Mouse (Mus musculus): ENCODE measurements at regions not wholly inside any gene's neighbourhood (a gene's known extent, or its start where the extent isn't known, plus 50 kb on each side); places are given as distances from the start of the nearest gene placed in this dataset.

DNA sequence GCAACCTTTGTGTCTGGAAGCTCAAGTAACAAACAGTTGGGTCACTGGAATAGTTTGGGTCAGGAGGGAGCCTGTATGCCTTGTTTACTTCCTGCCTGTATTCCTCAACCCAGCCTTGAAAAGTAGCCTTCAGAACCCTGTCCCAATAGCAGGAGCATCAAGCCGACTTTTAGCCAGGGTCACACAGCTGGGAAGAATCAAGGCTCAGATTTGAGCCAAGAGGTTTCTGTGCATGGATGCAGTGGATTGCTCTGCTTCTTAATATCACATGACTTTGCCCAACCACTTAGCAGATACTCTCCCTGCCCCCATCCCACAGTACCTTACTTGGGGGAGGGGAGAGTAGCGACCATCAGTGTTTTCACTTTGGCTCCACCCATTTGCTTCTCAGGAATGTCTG lies 210.2 kb upstream of the N4bp1 start:
- H3K36me3 ChIP-seq = no peaks in the 10 kb centered on the region
- no peaks in the 10 kb centered on the region for H3K4me1 ChIP-seq (replicated peaks)
- WGBS = 52% methylated on average over 2 of the region's 2 CpGs
- no peaks in the 10 kb centered on the region for H3K27me3 ChIP-seq
- no peak overlapping the region for H3K4me2 ChIP-seq
- no peak overlapping the region for H3K4me3 ChIP-seq
- no peaks in the 10 kb centered on the region for H3K9me3 ChIP-seq (replicated peaks)
- H3K27ac ChIP-seq = no peak overlapping the region
- no peak overlapping the region for H3K9ac ChIP-seq
- ATAC-seq (replicated peaks; ENCODE audit: insufficient number of reproducible peaks, insufficient read depth, low FRiP score, low read depth) = no peak

DNA sequence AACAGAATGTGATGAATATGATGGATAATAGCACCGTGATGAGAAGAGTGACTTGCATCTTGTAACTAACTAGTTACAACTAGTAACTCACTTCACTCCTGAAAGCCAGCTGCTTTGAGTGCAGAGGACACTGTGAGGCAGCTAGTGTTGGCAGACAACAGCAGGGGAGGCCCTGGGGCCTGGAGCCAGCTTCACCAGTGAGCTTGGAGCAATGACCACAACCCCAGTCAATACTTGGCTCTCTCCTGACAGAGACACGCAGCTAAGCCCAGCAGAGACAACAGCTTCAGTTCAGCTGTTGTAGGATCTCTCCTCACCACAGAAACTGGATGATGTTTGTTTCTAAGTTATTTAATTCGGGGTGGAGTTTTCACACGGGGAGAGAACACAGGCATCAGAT lies 209.6 kb upstream of the N4bp1 start:
- no peaks in the 10 kb centered on the region for H3K36me3 ChIP-seq
- no peak for ATAC-seq (replicated peaks; ENCODE audit: insufficient number of reproducible peaks, insufficient read depth, low FRiP score, low read depth)
- H3K9ac ChIP-seq = no peak overlapping the region
- no peaks in the 10 kb centered on the region for H3K4me1 ChIP-seq (replicated peaks)
- no peak overlapping the region for H3K27ac ChIP-seq
- 70% methylated on average over 4 of the region's 4 CpGs for WGBS
- no peaks in the 10 kb centered on the region for H3K27me3 ChIP-seq
- H3K4me3 ChIP-seq = no peak overlapping the region
- H3K9me3 ChIP-seq (replicated peaks) = no peaks in the 10 kb centered on the region
- no peak overlapping the region for H3K4me2 ChIP-seq

DNA sequence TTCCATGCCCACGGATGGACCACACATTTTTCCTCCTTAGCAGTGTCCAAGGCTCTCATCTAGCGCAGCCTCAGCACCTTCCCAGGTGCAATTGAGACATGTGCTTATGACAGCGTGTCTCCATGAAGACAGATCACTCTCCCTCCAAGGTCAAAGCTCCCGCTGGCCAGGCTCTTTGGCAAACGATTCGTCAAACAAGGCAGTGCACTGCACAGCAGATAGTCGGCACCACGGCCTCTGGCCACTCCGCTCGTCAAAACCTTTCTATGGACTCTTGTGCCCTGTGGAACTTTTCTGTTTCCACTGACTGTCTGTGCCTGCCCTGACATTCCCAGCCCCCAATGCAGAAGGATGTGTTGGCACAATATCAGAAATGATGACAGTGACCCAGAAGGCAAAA lies 208.7 kb upstream of the N4bp1 start:
- Histone ChIP-seq H3K4me2 (no peak overlapping the region), H3K27ac (no peak overlapping the region), H3K27me3 (no peaks in the 10 kb centered on the region), H3K36me3 (no peaks in the 10 kb centered on the region), H3K4me1 (replicated peaks) (no peaks in the 10 kb centered on the region), H3K9me3 (replicated peaks) (no peaks in the 10 kb centered on the region), H3K4me3 (no peak overlapping the region), H3K9ac (no peak overlapping the region)
- 56% methylated on average over 10 of the region's 10 CpGs for WGBS
- no peak for ATAC-seq (replicated peaks; ENCODE audit: insufficient number of reproducible peaks, insufficient read depth, low FRiP score, low read depth)

DNA sequence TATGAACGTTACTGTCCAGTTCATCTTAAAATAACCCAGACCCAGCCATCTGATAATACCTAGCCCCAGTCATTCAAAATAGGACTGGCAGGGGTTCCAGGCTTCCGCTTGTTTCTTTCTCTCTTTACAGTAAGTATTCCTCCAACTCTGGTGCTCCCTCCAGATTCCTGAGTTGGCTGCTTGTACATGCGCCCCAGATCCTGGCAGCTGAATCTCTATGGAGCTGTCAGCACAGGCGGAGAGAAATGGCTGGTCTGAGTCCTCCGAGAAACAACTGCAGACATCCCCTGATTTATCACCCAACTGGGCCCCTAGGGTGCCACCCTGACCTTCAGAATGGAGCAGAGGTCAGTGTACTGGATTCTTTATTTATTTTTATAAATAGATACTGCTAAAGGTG lies 208.0 kb upstream of the N4bp1 start:
- Histone ChIP-seq H3K27ac (no peak overlapping the region), H3K9me3 (replicated peaks) (no peaks in the 10 kb centered on the region), H3K36me3 (no peaks in the 10 kb centered on the region), H3K9ac (no peak overlapping the region), H3K4me1 (replicated peaks) (no peaks in the 10 kb centered on the region), H3K4me3 (no peak overlapping the region), H3K4me2 (no peak overlapping the region), H3K27me3 (no peaks in the 10 kb centered on the region)
- ATAC-seq (replicated peaks; ENCODE audit: insufficient number of reproducible peaks, insufficient read depth, low FRiP score, low read depth) = no peak
- 41% methylated on average over 5 of the region's 5 CpGs for WGBS

DNA sequence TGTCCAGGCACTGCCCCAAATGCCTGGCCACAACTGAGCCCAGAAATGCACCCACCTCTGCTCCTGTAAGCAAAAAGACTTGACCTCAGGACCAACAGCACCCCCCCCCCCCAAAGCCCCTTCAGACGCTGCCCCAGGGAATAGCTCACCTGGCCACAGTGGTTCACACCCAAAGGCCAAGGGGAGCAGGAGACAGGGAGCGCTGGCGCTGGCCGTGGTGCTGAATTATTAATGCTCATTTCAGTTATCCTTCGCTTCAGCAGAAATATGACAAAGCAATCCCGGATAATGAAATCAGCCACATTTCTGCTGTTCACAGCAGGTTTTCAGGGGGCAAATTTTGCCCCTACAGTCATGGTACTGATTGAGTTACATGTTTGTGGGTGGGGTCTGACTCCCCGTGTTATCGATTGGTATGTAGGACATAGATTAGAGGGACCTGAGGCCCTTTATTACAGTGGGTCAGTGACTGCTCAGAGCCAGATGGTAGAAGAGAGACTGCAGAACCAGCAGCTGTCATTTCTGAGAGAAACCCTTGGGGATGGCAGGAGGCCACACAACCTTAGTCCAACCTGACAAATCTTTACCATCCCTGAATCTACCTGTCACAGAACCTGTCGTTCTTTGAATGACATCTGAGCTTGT lies 202.5 kb upstream of the N4bp1 start:
- Histone ChIP-seq H3K4me2 (no peak overlapping the region), H3K9me3 (replicated peaks) (no peaks in the 10 kb centered on the region), H3K4me1 (replicated peaks) (no peaks in the 10 kb centered on the region), H3K27ac (no peak overlapping the region), H3K36me3 (no peaks in the 10 kb centered on the region), H3K9ac (no peak overlapping the region), H3K27me3 (no peaks in the 10 kb centered on the region), H3K4me3 (no peak overlapping the region)
- no peak for ATAC-seq (replicated peaks; ENCODE audit: insufficient number of reproducible peaks, insufficient read depth, low FRiP score, low read depth)
- WGBS = 42% methylated on average over 9 of the region's 9 CpGs

DNA sequence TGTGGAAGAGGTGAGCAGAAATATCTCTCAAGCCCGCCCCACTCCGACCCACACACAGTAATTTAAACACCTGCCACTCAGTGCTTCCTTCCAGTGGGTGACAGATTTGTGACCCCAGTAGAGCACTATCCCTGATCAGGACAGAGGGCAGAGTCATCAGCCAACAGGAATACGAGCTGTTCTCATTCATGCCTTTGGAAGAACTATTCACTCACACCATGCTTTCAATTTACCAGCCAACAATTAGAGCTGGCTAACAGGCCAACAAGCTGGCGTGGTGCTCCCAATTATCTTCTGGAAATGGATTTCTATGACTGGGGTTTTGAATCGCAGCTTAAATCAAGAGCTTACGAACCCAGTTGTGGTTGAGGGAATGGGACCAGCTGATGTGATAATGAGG lies 193.2 kb upstream of the N4bp1 start:
- 66% methylated on average over 6 of the region's 6 CpGs for WGBS
- H3K27ac ChIP-seq = no peak overlapping the region
- H3K27me3 ChIP-seq = no peaks in the 10 kb centered on the region
- no peak overlapping the region for H3K4me3 ChIP-seq
- no peaks in the 10 kb centered on the region for H3K4me1 ChIP-seq (replicated peaks)
- no peak overlapping the region for H3K9ac ChIP-seq
- no peaks in the 10 kb centered on the region for H3K36me3 ChIP-seq
- no peaks in the 10 kb centered on the region for H3K9me3 ChIP-seq (replicated peaks)
- no peak for ATAC-seq (replicated peaks; ENCODE audit: insufficient number of reproducible peaks, insufficient read depth, low FRiP score, low read depth)
- H3K4me2 ChIP-seq = no peak overlapping the region

DNA sequence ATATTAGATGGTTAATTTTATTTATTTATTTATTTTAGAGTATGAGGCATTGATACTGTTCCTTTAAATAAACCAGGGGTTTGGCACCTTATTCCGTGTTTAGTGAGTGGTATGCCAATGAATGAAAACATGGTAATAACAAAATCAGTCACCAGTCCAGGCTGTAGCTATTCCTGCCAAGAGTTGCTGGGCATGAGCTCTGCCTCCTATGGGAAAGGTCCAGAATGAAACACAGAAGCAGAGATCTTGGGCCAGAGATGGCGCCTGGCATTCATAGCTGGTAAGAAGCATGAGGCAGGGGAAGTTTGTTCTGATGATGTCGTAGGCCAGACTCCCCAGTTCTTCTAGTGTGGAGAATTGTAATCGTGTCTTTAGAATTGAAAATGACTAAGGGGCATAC lies 190.9 kb upstream of the N4bp1 start:
- 80% methylated on average over 4 of the region's 4 CpGs for WGBS
- no peaks in the 10 kb centered on the region for H3K27me3 ChIP-seq
- H3K4me3 ChIP-seq = no peak overlapping the region
- H3K27ac ChIP-seq = no peak overlapping the region
- H3K4me1 ChIP-seq (replicated peaks) = no peaks in the 10 kb centered on the region
- H3K4me2 ChIP-seq = no peak overlapping the region
- no peaks in the 10 kb centered on the region for H3K9me3 ChIP-seq (replicated peaks)
- no peak overlapping the region for H3K9ac ChIP-seq
- no peak for ATAC-seq (replicated peaks; ENCODE audit: insufficient number of reproducible peaks, insufficient read depth, low FRiP score, low read depth)
- no peaks in the 10 kb centered on the region for H3K36me3 ChIP-seq

DNA sequence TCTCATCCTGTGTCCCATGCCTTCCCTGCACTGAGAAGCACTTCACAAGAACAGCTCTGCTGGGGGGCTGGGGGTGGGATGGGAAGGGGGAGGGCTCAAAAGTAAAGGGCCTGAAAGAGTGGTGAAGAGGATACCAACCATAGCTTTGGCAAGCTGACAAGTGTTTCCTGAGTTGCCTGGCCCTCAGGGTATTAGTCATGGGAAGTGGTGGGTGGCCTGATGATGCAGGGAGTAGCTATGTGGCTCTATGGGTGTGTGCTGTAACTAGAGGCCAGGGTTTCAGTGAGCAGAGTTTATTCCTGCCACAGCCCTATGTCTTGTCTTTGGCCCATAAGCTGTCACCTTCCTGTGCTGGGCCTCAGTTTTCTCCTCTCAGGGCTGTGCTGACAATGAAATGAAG lies 186.2 kb upstream of the N4bp1 start:
- Histone ChIP-seq H3K9ac (no peak overlapping the region), H3K4me1 (replicated peaks) (no peaks in the 10 kb centered on the region), H3K27ac (no peak overlapping the region), H3K27me3 (no peaks in the 10 kb centered on the region), H3K4me3 (no peak overlapping the region), H3K9me3 (replicated peaks) (no peaks in the 10 kb centered on the region), H3K4me2 (no peak overlapping the region), H3K36me3 (no peaks in the 10 kb centered on the region)
- ATAC-seq (replicated peaks; ENCODE audit: insufficient number of reproducible peaks, insufficient read depth, low FRiP score, low read depth) = no peak

DNA sequence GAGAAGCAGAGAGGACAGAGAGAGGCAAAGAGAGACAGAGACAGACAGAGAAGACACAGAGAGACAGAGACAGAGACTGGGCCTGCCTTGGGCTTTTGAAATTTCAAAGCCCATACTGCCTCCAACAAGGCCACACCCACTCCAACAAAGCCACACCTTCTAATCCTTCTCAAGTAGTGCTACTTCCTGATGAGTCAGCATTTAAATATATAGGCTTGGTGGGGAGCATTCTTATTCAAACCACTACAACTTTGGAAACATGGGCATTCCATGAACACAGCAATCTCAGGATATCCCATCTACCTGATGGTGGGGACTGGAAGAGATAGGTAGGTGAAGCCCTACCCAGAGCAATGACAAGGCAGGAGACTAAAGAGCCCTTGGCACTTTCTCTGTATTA lies 182.0 kb upstream of the N4bp1 start:
- no peak for ATAC-seq (replicated peaks; ENCODE audit: insufficient number of reproducible peaks, insufficient read depth, low FRiP score, low read depth)
- Histone ChIP-seq H3K36me3 (no peaks in the 10 kb centered on the region), H3K27ac (no peak overlapping the region), H3K9ac (no peak overlapping the region), H3K4me2 (no peak overlapping the region), H3K27me3 (no peaks in the 10 kb centered on the region), H3K4me3 (no peak overlapping the region), H3K9me3 (replicated peaks) (no peaks in the 10 kb centered on the region), H3K4me1 (replicated peaks) (no peaks in the 10 kb centered on the region)

DNA sequence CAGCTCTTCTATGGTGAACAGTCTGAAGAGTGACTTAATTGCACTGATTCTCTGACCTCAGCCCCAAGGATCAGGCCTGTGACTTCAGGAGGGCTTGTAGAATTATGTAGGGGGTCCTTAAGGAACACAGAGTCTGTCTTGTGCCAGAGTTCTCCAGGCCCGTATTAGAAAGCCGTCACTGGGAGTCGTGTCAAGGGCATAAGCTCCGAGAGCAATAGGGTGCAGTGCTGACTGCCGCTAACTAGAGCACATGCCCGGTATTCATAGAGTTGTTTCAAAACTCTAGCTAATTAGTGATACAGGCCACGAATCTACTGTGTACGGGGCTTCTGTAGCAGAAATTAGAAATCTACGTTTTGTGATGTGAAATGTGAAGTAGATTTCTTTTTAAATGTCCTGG lies 179.7 kb upstream of the N4bp1 start:
- 83% methylated on average over 9 of the region's 9 CpGs for WGBS
- no peaks in the 10 kb centered on the region for H3K4me1 ChIP-seq (replicated peaks)

DNA sequence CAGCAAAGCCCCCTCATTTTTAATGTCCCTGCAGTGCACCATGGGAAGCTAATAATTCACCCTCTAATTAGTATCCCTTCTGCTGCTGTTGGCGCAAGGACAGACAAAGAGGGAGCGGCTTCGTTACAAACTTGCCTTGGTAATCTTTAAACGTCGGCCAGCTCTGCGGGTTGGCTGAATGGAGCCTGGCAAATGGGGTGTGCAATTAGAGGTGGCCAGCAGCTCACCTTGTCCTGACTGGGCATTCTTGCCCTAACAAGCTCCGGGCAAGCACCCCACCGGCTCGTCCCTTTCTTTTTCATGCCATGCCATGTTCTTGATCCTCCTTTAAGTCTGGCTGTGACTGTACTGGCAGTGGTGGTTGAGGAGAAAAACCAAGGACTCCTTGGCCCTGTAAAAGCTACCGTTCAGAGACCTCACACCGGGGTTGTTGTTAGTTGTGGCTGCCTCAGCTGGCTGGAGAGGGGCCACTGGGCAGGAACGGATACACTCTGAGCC lies 179.2 kb upstream of the N4bp1 start:
- no peak overlapping the region for H3K9ac ChIP-seq
- 80% methylated on average over 12 of the region's 12 CpGs for WGBS

More for the DNA sequence above, 179.7 kb upstream of the N4bp1 start:
- no peaks in the 10 kb centered on the region for H3K27me3 ChIP-seq
- H3K4me3 ChIP-seq = no peak overlapping the region
- H3K27ac ChIP-seq = no peak overlapping the region
- H3K36me3 ChIP-seq = no peaks in the 10 kb centered on the region
- H3K9me3 ChIP-seq (replicated peaks) = no peaks in the 10 kb centered on the region
- no peak overlapping the region for H3K9ac ChIP-seq
- H3K4me2 ChIP-seq = no peak overlapping the region
- no peak for ATAC-seq (replicated peaks; ENCODE audit: insufficient number of reproducible peaks, insufficient read depth, low FRiP score, low read depth)

DNA sequence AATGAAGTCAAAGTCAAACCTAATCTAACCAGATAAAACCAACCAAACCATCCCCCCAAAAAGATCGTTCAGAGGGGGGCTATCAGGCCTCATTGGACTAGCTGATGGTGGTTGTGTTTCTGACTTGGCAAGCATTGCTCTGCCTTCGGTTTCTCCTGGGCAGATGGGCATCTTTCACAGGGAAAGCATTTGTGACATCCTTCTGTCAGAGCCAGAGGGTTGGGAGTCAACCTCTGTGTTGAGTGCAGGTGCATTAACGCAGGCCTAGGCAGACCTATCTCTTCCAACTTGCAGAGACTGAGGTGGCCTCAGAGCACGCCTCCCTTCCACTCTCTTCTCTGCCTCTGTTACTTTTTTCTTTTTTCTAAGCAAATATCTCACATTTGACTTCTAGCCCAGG lies 178.5 kb upstream of the N4bp1 start:
- H3K4me3 ChIP-seq = no peak overlapping the region
- no peak overlapping the region for H3K4me2 ChIP-seq
- no peaks in the 10 kb centered on the region for H3K27me3 ChIP-seq

More for the DNA sequence above, 179.2 kb upstream of the N4bp1 start:
- Histone ChIP-seq H3K4me3 (no peak overlapping the region), H3K36me3 (no peaks in the 10 kb centered on the region), H3K4me2 (no peak overlapping the region), H3K9me3 (replicated peaks) (no peaks in the 10 kb centered on the region), H3K27me3 (no peaks in the 10 kb centered on the region), H3K27ac (no peak overlapping the region), H3K4me1 (replicated peaks) (no peaks in the 10 kb centered on the region)
- no peak for ATAC-seq (replicated peaks; ENCODE audit: insufficient number of reproducible peaks, insufficient read depth, low FRiP score, low read depth)

More for the DNA sequence above, 178.5 kb upstream of the N4bp1 start:
- no peaks in the 10 kb centered on the region for H3K9me3 ChIP-seq (replicated peaks)
- WGBS = 81% methylated on average over 4 of the region's 4 CpGs
- H3K36me3 ChIP-seq = no peaks in the 10 kb centered on the region
- H3K4me1 ChIP-seq (replicated peaks) = no peaks in the 10 kb centered on the region
- H3K27ac ChIP-seq = no peak overlapping the region
- no peak for ATAC-seq (replicated peaks; ENCODE audit: insufficient number of reproducible peaks, insufficient read depth, low FRiP score, low read depth)
- H3K9ac ChIP-seq = no peak overlapping the region

All from heart, embryonic 15.5 days (tissue).